Mouse (Mus musculus) adrenal gland, postnatal 25 days (tissue): ENCODE measurements around the gene Dntt. TPM values are rescaled to one million over a fixed set of nuclear protein-coding genes. Genes with fewer than 3 reads are reported as not detected.

Experiments
- DNase-seq: peaks from one replicate; pipeline ENCODE4 v3.0.0; 2021; ENCODE audit warnings: mixed read lengths
- total RNA-seq: library from RNA; stranded (reverse); gene quantifications from 2 replicates; pipeline ENCODE4 v1.2.3, GENCODE M21; 2021

Gene Dntt
- total RNA-seq, 1 experiment from 2014 or later = not detected

GRCm38 (mm10) chr19:41071500-41071899 lies 42.4 kb downstream of the Dntt start:
- peak; percentile 87 for DNase-seq

GRCm38 (mm10) chr19:41073746-41074455 lies 44.8 kb downstream of the Dntt start:
- DNase-seq = no peak

DNA sequence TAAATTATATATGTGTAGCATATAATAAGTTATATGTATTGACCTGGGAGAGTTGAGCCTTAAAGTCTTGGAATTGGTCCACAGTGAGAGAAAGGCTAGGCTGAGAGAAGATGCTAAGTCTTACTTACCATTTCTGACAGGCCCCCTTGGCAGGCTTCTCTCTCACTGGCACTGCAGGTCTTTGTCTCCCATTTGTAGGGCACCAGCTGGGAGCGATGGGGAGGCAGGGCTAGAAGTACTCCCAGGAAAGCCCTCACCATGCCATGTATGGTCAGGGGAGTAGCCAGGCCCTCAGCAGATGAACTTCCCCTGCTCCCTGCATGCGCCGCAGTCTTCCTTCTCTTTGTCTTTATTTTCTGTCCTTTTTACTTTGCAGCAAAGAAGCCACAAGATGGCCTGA lies 47.8 kb downstream of the Dntt start, which contains the start of gene Opalin:
Opalin (minus strand) TSS at position 208 of the 400 bp plus-strand sequence.
- no peak for DNase-seq

DNA sequence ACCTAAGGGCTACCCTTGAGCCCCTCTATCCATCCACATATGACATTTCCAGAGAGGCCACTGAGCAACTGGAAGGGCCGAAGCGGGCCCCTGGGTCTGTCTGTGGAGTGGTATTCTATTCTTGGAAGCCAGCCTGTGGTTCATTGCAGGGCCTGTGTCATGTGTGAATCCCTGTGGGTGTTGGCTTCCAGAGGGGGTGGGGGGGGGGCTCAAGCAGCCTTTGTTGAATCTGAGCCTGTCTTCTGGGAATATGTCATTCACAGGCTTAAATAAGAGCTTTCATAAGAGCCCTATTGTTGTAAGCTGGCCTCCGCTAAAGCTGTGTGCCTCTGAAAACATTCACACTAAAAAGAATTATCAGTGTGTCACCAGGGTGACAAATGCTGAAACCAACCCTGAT lies 52.5 kb downstream of the Dntt start:
- DNase-seq = no peak

GRCm38 (mm10) chr19:41083646-41084045 lies 54.6 kb downstream of the Dntt start:
- no peak for DNase-seq

- no peak for DNase-seq
These were observed 57.2 kb downstream of the Dntt start for GRCm38 (mm10) chr19:41086289-41086688.

- peak; percentile 50 for DNase-seq
These were observed 57.6 kb downstream of the Dntt start for GRCm38 (mm10) chr19:41086700-41087099.

DNA sequence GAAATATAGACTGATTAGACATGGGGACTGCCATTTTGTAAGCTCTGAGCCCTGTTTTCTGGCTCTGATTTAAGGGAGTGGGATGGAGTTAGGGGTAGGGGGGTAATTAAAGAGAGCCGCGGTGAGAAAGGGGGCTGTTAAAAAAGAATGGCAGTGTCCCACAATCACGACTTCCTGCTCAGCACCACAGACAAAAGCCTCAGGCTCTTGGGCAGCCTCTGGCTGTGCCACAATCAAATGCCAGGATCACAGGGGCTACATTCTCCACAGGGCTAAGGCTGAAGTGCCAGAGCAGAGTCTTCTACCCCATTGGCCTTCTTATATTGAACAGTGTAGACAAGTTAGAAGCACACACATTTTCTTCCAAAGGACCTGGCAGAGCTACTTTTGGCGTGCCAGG lies 58.8 kb downstream of the Dntt start:
- no peak for DNase-seq

DNA sequence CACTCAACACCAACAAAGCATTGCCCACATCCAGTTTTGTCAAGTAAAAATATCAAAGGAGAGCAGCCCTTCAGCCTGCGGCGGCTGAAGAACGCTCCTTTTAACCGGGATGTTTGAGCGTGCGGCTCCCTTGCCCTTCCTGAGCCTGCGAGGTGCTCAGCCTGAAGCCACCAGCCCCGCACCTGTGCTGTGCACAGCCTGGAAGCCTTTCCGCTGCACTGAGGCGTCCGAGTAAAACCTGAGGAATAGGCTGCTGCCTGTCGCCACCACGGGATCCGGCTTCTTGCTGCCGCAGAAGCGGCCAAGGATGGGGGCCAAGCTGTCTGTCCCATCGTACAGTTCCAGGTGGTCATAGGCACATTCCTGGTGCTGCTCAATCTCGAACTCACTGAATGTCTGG lies 59.4 kb downstream of the Dntt start:
- no peak for DNase-seq

GRCm38 (mm10) chr19:41089833-41090232 lies 60.8 kb downstream of the Dntt start:
- DNase-seq = peak; percentile 47

DNA sequence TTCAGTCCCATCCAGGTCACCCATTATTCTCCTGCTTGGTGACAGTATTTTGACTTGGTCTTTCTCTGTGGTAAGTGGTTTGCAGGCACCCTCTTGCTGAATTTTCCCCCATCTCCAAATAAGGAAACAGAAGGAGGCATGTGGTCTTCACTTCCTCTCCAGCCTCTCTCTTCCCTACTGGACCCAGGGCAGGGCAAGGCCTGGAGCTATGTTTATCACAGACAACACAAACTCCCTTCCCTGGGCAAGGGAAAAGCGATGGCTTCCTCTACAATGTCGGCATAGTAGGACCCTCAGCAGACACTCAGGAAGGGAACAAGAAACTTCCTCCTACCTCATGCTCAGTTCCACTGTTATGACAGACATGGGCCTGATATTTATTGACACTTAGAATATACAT lies 62.8 kb downstream of the Dntt start:
- DNase-seq = no peak

DNA sequence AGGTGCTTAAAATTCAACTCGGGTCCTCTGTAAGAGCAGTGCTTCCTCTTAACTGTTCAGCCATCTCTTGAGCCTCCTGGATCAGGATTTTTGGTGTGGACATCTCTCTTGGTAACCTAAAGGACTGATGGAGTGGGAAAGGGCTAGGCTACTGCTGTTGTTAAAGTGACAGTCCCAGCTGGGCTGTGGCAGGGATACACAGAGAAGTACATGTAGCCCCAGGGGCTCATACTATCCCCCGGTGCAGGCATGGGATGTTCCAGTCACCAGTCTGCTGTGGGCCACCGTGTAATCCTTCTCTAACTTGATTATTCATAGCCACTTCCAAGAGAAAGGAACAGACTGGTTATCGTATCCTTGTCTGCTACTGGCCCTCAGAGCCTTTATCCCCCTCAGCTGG lies 68.0 kb downstream of the Dntt start:
- no peak for DNase-seq

GRCm38 (mm10) chr19:41100863-41101262 lies 71.8 kb downstream of the Dntt start:
- no peak for DNase-seq

DNA sequence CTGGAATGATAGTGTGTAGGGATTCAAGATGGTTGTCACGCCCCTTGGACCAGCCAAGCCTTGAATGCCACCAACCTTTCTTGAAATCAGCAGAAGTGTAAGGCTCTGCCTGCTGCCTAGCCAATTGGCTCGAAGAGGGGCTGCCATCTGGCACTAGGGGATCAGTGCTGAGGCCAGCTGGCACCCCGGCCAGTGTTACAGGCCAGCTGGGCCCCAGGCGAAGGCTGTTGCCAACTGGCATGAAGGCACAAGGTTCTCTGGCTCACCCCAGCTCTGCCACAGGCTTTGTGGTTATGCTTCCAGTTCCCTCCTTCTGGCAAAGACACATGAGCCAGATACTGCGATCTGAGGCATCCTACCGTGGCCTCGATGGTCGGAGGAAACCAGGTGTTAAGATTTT lies 72.3 kb downstream of the Dntt start:
- peak; percentile 49 for DNase-seq

DNA sequence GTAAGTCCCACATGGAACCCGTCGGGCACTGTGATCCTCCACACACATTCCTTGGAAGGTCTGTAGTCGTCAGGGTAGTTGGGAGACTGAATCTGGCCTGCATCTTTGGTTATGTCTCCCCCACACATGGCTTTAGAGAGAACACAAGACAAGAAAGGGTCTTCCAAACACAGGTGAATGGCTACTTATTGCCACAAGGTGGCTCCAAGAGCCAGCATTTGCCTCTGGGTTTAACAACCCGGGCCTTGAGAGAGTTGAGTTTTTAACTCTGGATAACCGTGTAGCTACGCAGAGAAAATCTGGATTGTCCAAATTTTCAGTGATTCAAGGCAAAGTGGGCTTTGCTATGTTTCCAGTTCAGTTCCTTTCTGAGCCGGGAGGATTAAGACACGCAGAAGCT lies 75.8 kb downstream of the Dntt start:
- no peak for DNase-seq

DNA sequence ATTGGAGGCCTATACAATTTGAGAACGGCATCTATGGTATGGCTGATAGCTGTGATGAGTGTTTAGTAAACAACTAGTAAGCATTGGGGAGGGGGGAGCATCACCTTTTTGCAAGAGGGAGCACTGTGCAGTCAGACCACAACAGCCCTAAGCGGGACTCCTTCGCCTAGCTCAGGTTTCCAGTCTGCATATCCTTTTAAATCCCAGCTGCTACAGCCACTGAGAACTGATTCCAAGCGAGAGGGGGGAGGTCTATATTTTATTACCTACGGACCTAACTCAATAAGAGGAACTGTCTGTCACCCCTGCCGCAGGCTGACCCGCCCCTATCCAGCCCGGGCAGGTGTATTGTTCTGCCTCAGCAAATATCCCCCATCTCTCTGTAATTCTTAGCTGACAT lies 78.5 kb downstream of the Dntt start:
- no peak for DNase-seq

- DNase-seq = no peak
These were observed 79.6 kb downstream of the Dntt start for GRCm38 (mm10) chr19:41108666-41109065.

Other genes with a start within 250 kb of the Dntt start
- 8.1 and 8.8 TPM in 2 replicates for gene Ccnj, start 198.0 kb upstream of the Dntt start, total RNA-seq
- gene Zfp518a, start 134.6 kb upstream of the Dntt start, total RNA-seq = 13.2 and 15.7 TPM in 2 replicates
- 0.91 TPM in 1 of 2 replicates, not detected in the other for gene Blnk, start 34.7 kb upstream of the Dntt start, total RNA-seq
- gene Opalin, start 47.8 kb downstream of the Dntt start, total RNA-seq = not detected in 2 replicates
- 0.15 TPM in 1 of 2 replicates, not detected in the other for gene Tll2, start 177.6 kb downstream of the Dntt start, total RNA-seq
- 169 and 186 TPM in 2 replicates for gene Tm9sf3, start 234.7 kb downstream of the Dntt start, total RNA-seq